Mouse (Mus musculus) liver, embryonic 14 days (tissue): ENCODE measurements around the gene Myct1. TPM values are rescaled to one million over a fixed set of nuclear protein-coding genes. Genes with fewer than 3 reads are reported as not detected.

Experiments used
- polyA plus RNA-seq: library from polyadenylated mRNA; depleted of rRNA; stranded (reverse); fragments of >200 nt; gene quantifications from 2 replicates; pipeline ENCODE4 v1.2.3, GENCODE M21; 2012; rRNA removed

Gene Myct1
- 1.0 and 1.3 TPM in 2 replicates for polyA plus RNA-seq

DNA sequence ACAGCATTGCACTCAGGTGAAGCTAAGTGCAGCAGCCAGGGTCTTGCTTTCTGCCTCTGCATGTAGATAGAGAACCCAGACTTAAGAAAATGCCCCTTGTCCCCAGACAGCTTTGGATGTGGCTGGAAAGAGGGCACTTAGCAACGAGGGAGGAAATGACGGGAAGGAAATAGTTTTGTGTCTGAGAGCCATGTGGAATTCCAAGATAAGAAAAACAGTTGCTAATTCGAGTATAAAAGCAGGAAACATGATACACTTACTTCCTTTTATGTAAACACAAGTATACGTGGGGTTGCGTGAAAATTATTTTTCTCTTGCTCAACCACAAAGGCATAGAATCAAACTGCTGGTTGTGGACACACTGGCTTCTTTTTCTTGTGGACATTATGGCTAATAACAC lies at the start of gene Myct1:
Gene Myct1, plus strand, starts transcription at position 312 of the 400 bp plus-strand sequence.

DNA sequence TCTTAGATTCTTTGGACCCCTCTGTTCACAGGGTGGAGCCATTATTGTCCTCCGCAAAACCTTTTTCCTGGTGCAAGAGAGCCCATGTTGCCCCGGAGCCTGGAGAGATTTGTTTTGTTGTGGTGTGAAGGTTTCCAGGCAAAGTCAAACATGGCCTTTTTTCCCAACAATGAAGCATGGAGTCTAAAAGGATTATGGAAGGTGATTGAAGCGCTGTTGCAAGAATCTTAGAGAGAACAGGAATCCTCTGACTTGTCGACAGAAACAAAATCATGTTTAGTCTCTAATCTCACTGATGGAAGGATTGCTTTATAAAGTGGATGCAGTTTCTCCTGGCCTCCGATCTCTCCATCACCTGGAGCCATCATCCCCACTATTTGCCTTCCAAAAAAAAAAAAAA lies 42.2 kb upstream of the Myct1 start, which contains the start of gene Syne1:
Gene Syne1, minus strand, starts transcription at position 101 of the 400 bp plus-strand sequence.

DNA sequence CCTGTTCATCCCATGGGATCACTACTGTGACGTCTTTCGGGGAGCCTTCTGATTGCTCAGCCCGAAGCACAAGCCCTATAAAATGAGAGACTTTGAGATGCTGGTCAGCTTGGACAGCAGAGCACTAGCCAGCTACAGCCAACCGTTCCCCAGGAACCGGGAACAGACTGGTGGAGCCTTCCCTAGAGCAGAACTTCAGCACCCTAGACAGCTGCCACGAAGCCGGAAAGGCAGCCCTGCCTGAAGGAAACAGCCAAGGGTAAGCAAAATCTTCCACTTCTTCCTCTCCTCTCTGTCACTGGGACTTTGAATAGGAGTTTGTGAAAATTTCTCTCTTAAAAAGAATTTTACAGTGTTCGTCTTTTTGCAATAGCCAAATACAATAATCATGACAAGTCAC lies 45.5 kb downstream of the Myct1 start, which contains the start of gene Vip:
Gene Vip, plus strand, starts transcription at position 107 of the 400 bp plus-strand sequence.

Other genes with a start within 250 kb of the Myct1 start
- 2.9 and 3.1 TPM in 2 replicates for gene Syne1, start 42.3 kb upstream of the Myct1 start, polyA plus RNA-seq
- not detected in 2 replicates for gene Vip, start 45.4 kb downstream of the Myct1 start, polyA plus RNA-seq
- 43.5 and 47.5 TPM in 2 replicates for gene Fbxo5, start 211.8 kb downstream of the Myct1 start, polyA plus RNA-seq
- 2.8 and 3.7 TPM in 2 replicates for gene Mtrf1l, start 230.1 kb downstream of the Myct1 start, polyA plus RNA-seq